Mouse (Mus musculus) limb, embryonic 14.5 days (tissue): ENCODE results near the gene Ms4a2. TPM values are rescaled to one million over a fixed set of nuclear protein-coding genes. Genes with fewer than 3 reads are reported as not detected.

Source experiments
- ATAC-seq: fragments of 200-750 bp; cut with Nextera tagmentation; 2 replicates; pipeline ENCODE4 v1.8.0; 2017; ENCODE audit warnings: low read depth, moderate number of reproducible peaks, moderate TSS enrichment; ENCODE audit not compliant: low FRiP score
- DNase-seq: peaks from one replicate; pipeline ENCODE4 v3.0.0-alpha.2; 2015; ENCODE audit warnings: low spot score
- H3K27ac ChIP-seq: fragments of 300-500 bp; sonication (generic); replicated peaks from 2 replicates; pipeline ENCODE4 v1.5.1; 2014; ENCODE audit warnings: low read depth, mild to moderate bottlenecking, low read length, moderate library complexity, mixed read lengths
- H3K27me3 ChIP-seq: fragments of 300-500 bp; sonication (generic); 2 replicates; pipeline ENCODE4 v1.6.1; 2014; ENCODE audit warnings: low read length, mixed read lengths; ENCODE audit not compliant: control insufficient read depth, insufficient read depth
- H3K36me3 ChIP-seq: fragments of 300-500 bp; sonication (generic); 2 replicates; pipeline ENCODE4 v1.6.1; 2014; ENCODE audit warnings: mild to moderate bottlenecking, low read length, moderate library complexity, mixed read lengths; ENCODE audit not compliant: control insufficient read depth, insufficient read depth
- H3K4me1 ChIP-seq: fragments of 300-500 bp; sonication (generic); 2 replicates; pipeline ENCODE4 v1.6.1; 2014; ENCODE audit warnings: antibody characterized with exemption, low read length, mixed read lengths; ENCODE audit not compliant: control insufficient read depth, insufficient read depth
- H3K4me2 ChIP-seq: fragments of 300-500 bp; sonication (generic); replicated peaks from 2 replicates; pipeline ENCODE4 v1.6.1; 2014; ENCODE audit warnings: low read depth, mild to moderate bottlenecking, low read length, moderate library complexity; ENCODE audit not compliant: severe bottlenecking
- H3K4me3 ChIP-seq: fragments of 300-500 bp; sonication (generic); replicated peaks from 2 replicates; pipeline ENCODE4 v1.5.1; 2014; ENCODE audit warnings: low read length
- H3K9ac ChIP-seq: fragments of 300-500 bp; sonication (generic); 2 replicates; pipeline ENCODE4 v1.6.1; 2014; ENCODE audit warnings: mild to moderate bottlenecking, low read depth, low read length, moderate library complexity; ENCODE audit not compliant: severe bottlenecking
- H3K9me3 ChIP-seq: fragments of 300-500 bp; sonication (generic); 2 replicates; pipeline ENCODE4 v1.6.1; 2016; ENCODE audit warnings: low read length; ENCODE audit not compliant: control insufficient read depth
- POLR2A ChIP-seq: fragments of 200-500 bp; IDR thresholded peaks from 2 replicates; pipeline ENCODE4 v1.8.0; 2012; ENCODE audit warnings: inconsistent platforms, mild to moderate bottlenecking, moderate library complexity, borderline replicate concordance; ENCODE audit not compliant: insufficient read depth, insufficient read length; ENCODE audit errors: extremely low read depth
- WGBS: fragments of 180-500 bp; shearing (Covaris S2); extraction: QIAGEN DNeasy Blood & Tissue Kit; methylation state at CpG from one replicate; pipeline ENCODE4 v1.1.7; 2014; 5-methylcytosine and 5-hydroxymethylcytosine counted together
- polyA plus RNA-seq, 2 experiments: library from polyadenylated mRNA; depleted of rRNA in 1 of 2; stranded (reverse) in 1 of 2; unstranded in 1 of 2; fragments of >200 nt; fragmentation: Nextera tagmentation in 1 of 2; extraction: Ambion mirVana in 1 of 2; gene quantifications; 2 replicates each; pipeline versions ENCODE4 v1.2.1 to v1.2.3; 2012 to 2014

Gene Ms4a2
- polyA plus RNA-seq, 2 experiments, result 1.5 to 1.8 TPM

DNA sequence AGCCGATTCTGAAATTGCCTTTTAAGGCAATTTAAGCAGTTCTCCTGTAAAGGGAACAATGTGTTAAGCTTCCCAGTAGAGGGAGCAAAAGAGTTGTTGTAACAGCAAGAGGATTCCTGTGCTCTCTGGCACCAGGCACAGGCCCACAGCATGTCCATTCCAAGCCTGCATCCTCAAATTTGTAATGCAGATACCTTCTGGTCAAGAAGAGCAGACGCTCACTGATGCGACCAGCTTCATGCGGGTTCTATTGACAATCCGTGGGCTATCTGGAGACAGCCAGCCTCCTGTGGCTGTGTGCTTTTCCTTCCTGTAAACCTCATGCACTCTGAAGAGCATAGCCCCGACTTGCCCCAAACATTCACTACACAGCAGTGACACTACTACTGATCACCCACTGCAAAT, 12.0 kb downstream of the Ms4a2 start:
- no peak overlapping the region for H3K4me3 ChIP-seq
- no peaks in the 10 kb centered on the region for H3K27me3 ChIP-seq
- H3K36me3 ChIP-seq, result no peaks in the 10 kb centered on the region
- DNase-seq, result peak; percentile 63
- 22% methylated on average over 6 of the region's 6 CpGs for WGBS
- no peaks in the 10 kb centered on the region for H3K4me1 ChIP-seq
- H3K9me3 ChIP-seq, result no peaks in the 10 kb centered on the region
- no peak overlapping the region for H3K27ac ChIP-seq
- H3K4me2 ChIP-seq, result no peak overlapping the region
- no peak for TF ChIP-seq POLR2A
- no peak overlapping the region for H3K9ac ChIP-seq
- no peak for ATAC-seq

DNA sequence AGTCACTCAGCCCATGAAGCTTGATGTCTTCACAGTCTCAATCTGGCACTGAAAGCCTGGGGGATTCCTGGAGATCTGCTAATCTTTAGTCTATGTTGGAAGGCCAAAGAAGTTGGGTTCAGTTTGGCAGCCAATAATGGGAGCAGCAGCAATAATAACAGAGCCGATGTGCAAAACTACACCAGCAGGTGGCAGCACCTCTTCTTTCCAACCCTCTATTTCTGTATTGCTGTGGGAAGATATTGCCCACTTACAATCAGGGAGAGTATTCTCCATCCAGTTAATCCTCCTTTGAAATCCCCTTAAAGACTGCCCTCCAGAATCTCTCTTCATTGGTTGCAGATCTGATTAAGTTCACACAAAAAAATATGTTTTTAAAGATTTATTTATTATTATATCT, 15.3 kb downstream of the Ms4a2 start:
- Histone ChIP-seq H3K27ac (no peak overlapping the region), H3K4me2 (no peak overlapping the region), H3K9me3 (no peaks in the 10 kb centered on the region), H3K27me3 (no peaks in the 10 kb centered on the region), H3K4me3 (no peak overlapping the region), H3K36me3 (no peaks in the 10 kb centered on the region), H3K9ac (no peak overlapping the region), H3K4me1 (no peaks in the 10 kb centered on the region)
- TF ChIP-seq POLR2A, result no peak
- DNase-seq (peak; percentile 66), ATAC-seq (no peak)
- WGBS, result 27% methylated on average over 1 of the region's 1 CpGs

DNA sequence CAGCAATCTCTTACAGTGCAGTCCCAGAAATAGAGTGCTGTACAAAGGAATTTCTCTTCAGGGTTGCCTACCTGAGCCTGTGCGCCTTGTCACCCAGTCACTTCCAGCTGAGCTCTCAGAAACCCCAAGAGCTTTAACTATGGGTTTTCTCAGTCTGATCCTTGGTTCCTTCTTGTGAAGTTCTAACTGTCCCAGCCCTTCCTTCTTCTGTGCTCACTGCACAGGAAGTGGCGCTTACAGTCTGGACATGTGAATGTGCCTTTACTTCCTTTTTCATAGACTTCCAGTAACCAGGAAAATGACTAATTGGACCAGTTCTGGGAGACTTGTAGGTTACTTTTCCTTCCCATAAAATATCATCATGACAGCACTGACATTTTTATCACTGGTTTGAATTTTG, 18.9 kb downstream of the Ms4a2 start, which contains the start of gene Ms4a6d:
TSS of gene Ms4a6d (minus strand) at position 247 of the 400 bp plus-strand sequence.
- no peaks in the 10 kb centered on the region for H3K27me3 ChIP-seq
- 80% methylated on average over 2 of the region's 2 CpGs for whole genome bisulfite sequencing
- H3K9me3 ChIP-seq, result no peaks in the 10 kb centered on the region
- H3K4me1 ChIP-seq, result no peaks in the 10 kb centered on the region
- TF ChIP-seq POLR2A, result no peak
- no peak within 1 kb of the TSS for H3K4me2 ChIP-seq
- no peak within 1 kb of the TSS for H3K27ac ChIP-seq
- no peak within 1 kb of the TSS for H3K4me3 ChIP-seq
- DNase-seq (no peak), ATAC-seq (no peak)
- H3K9ac ChIP-seq, result no peak within 1 kb of the TSS
- H3K36me3 ChIP-seq, result no peaks in the 10 kb centered on the region

DNA sequence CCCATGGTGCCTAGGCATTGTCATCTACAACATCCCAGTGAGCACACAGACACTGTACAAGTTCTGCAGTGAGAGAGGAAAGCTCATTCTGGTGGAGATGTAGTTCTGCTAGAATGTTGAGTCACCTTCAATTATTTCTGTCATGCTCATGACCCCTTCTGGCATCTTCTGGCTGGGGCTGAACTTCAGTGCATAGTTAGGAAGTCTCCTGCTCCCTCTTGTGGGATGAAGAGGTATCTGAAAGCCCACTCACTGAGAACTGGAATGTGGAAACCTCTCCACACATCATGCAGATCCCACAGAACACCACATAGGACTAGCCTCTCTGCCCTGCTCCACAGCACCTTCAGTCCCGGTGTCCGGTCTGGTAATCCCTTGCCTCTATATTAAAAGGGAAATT, 21.5 kb downstream of the Ms4a2 start:
- Histone ChIP-seq H3K4me3 (no peak overlapping the region), H3K9ac (no peak overlapping the region), H3K36me3 (no peaks in the 10 kb centered on the region), H3K4me1 (no peaks in the 10 kb centered on the region), H3K4me2 (no peak overlapping the region), H3K9me3 (no peaks in the 10 kb centered on the region), H3K27ac (no peak overlapping the region), H3K27me3 (no peaks in the 10 kb centered on the region)
- DNase-seq (peak; percentile 13), ATAC-seq (no peak)
- whole genome bisulfite sequencing, result 86% methylated on average over 2 of the region's 2 CpGs
- no peak for TF ChIP-seq POLR2A

DNA sequence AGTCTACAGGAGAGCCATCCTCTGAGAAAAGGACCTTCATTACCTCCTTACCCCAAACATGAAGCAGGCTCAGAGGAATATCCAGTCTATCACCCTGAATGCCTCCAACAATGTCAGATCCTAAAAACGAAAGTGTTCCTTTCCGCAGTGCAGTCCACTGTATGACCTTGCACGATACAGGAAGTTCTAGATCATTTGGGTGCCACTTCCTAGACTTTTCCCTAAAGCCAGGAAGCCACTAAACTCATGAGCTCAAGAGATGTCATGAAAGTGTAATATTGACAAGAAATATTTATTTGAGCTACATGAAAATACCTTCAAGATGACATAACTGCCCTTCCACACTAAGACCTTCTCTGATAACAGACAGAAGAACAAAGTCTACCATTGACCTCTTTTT, 22.2 kb downstream of the Ms4a2 start:
- no peak overlapping the region for H3K27ac ChIP-seq
- WGBS, result 82% methylated on average over 3 of the region's 3 CpGs
- no peak overlapping the region for H3K9ac ChIP-seq
- no peak for TF ChIP-seq POLR2A
- no peak overlapping the region for H3K4me3 ChIP-seq
- no peaks in the 10 kb centered on the region for H3K9me3 ChIP-seq
- no peaks in the 10 kb centered on the region for H3K4me1 ChIP-seq
- no peaks in the 10 kb centered on the region for H3K27me3 ChIP-seq
- ATAC-seq (no peak), DNase-seq (no peak)
- H3K36me3 ChIP-seq, result no peaks in the 10 kb centered on the region
- no peak overlapping the region for H3K4me2 ChIP-seq

DNA sequence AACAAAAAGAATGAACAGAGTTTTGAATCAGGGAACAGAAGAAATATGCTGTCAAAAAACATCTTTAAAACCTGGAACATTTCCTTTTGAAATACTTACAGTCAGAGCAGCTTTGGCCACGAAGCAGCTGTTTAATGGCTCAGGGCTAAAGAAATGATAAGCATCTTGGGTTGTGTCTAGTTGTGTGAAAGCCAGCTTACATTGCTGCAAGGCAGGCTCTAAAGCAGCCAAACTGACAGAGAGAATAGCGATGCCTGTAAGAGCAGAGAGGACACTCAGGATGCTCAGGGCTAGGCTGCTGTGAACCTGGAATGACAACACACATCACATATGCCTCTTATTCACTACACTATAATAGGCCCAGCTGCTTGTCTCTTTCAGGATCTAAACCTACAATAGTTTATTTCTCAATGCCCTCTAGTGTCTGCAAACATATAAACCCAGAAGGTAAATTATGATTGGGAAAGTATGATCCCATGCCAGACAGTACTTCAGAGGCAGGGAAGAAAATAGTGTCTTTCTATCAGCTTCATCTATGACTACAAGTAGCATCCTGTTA, 33.5 kb downstream of the Ms4a2 start:
- no peaks in the 10 kb centered on the region for H3K9me3 ChIP-seq
- no peaks in the 10 kb centered on the region for H3K4me1 ChIP-seq
- H3K4me2 ChIP-seq, result no peak overlapping the region
- no peak for ATAC-seq
- H3K9ac ChIP-seq, result no peak overlapping the region
- H3K27ac ChIP-seq, result no peak overlapping the region
- no peaks in the 10 kb centered on the region for H3K36me3 ChIP-seq
- no peak for TF ChIP-seq POLR2A
- no peak overlapping the region for H3K4me3 ChIP-seq
- no peaks in the 10 kb centered on the region for H3K27me3 ChIP-seq
- 68% methylated on average over 2 of the region's 2 CpGs for WGBS
- no peak for DNase-seq
